Mouse (Mus musculus) liver, postnatal 0 days (tissue): ENCODE results near the gene Clcn6.

Experiments used
- CTCF ChIP-seq: sonication (generic); IDR thresholded peaks from 2 replicates; pipeline ENCODE4 v1.5.1; 2016; ENCODE audit warnings: antibody characterized with exemption, low read depth
- EP300 ChIP-seq: IDR thresholded peaks from 2 replicates; pipeline ENCODE4 v1.6.1; 2016; ENCODE audit warnings: antibody characterized with exemption, low read depth, mild to moderate bottlenecking

- TF ChIP-seq EP300 (no peak), CTCF (no peak)
These were observed 46.7 kb upstream of the Clcn6 start for GRCm38 (mm10) chr4:148085131-148085906.
